Mouse (Mus musculus) liver, postnatal 0 days (tissue): ENCODE results near the gene Tmem235.
A peak's percentile ranks its signal among the peaks of the same experiment; 100 is the strongest.

Experiments
- CTCF ChIP-seq: sonication (generic); IDR thresholded peaks from 2 replicates; pipeline ENCODE4 v1.5.1; 2016; ENCODE audit warnings: antibody characterized with exemption, low read depth
- EP300 ChIP-seq: IDR thresholded peaks from 2 replicates; pipeline ENCODE4 v1.6.1; 2016; ENCODE audit warnings: antibody characterized with exemption, low read depth, mild to moderate bottlenecking

GRCm38 (mm10) chr11:117890519-117891282, 30.1 kb downstream of the Tmem235 start:
- peak; percentile 58 for TF ChIP-seq CTCF
- no peak for TF ChIP-seq EP300
